Mouse (Mus musculus): Measurements from ENCODE around the gene Nck1. TPM values are rescaled to one million over a fixed set of nuclear protein-coding genes. Genes with fewer than 3 reads are reported as not detected.
A peak's percentile ranks its signal among the peaks of the same experiment; 100 is the strongest.

Nck1 gene
- total RNA-seq, 2 experiments from 2014 or later: 41.7 to 52.3 TPM

- no peak for DNase-seq
These were observed 11.2 kb downstream of the Nck1 start for GRCm38 (mm10) chr9:100534686-100535085.

GRCm38 (mm10) chr9:100532847-100533505 lies 13.0 kb downstream of the Nck1 start:
- DNase-seq: no peak

- no peak for DNase-seq
These were observed 14.6 kb downstream of the Nck1 start for GRCm38 (mm10) chr9:100531296-100531695.

GRCm38 (mm10) chr9:100525225-100525624 lies 20.7 kb downstream of the Nck1 start:
- DNase-seq: no peak

- DNase-seq: no peak
These were observed 23.9 kb downstream of the Nck1 start for GRCm38 (mm10) chr9:100522029-100522428.

GRCm38 (mm10) chr9:100520586-100520985 lies 25.3 kb downstream of the Nck1 start:
- DNase-seq: peak; percentile 69

- no peak for DNase-seq
These were observed 25.9 kb downstream of the Nck1 start for GRCm38 (mm10) chr9:100520012-100520411.

- no peak for DNase-seq
These were observed 38.4 kb downstream of the Nck1 start for GRCm38 (mm10) chr9:100507581-100507980.

- peak; percentile 58 for DNase-seq
These were observed 39.3 kb downstream of the Nck1 start for GRCm38 (mm10) chr9:100506652-100507051.

GRCm38 (mm10) chr9:100505498-100505897 lies 40.4 kb downstream of the Nck1 start:
- no peak for DNase-seq

GRCm38 (mm10) chr9:100493611-100494261 lies 52.2 kb downstream of the Nck1 start:
- DNase-seq: no peak

- no peak for DNase-seq
These were observed 54.5 kb downstream of the Nck1 start for GRCm38 (mm10) chr9:100491424-100491823.

GRCm38 (mm10) chr9:100488969-100489368 lies 57.0 kb downstream of the Nck1 start:
- no peak for DNase-seq

- no peak for DNase-seq
These were observed 57.7 kb downstream of the Nck1 start for GRCm38 (mm10) chr9:100488056-100488713.

GRCm38 (mm10) chr9:100486431-100486830 lies 59.5 kb downstream of the Nck1 start, which contains the start of gene Il20rb:
Gene Il20rb (minus strand): TSS chr9:100486788.
- no peak for DNase-seq

GRCm38 (mm10) chr9:100483318-100483717 lies 62.6 kb downstream of the Nck1 start:
- DNase-seq: no peak

GRCm38 (mm10) chr9:100481626-100482025 lies 64.3 kb downstream of the Nck1 start:
- DNase-seq: no peak

- DNase-seq: no peak
These were observed 71.9 kb downstream of the Nck1 start for GRCm38 (mm10) chr9:100474056-100474455.

GRCm38 (mm10) chr9:100473361-100473760 lies 72.6 kb downstream of the Nck1 start:
- no peak for DNase-seq

- DNase-seq: no peak
These were observed 73.0 kb downstream of the Nck1 start for GRCm38 (mm10) chr9:100472931-100473330.

- DNase-seq: no peak
These were observed 74.4 kb downstream of the Nck1 start for GRCm38 (mm10) chr9:100471605-100471953.

GRCm38 (mm10) chr9:100470936-100471604 lies 74.9 kb downstream of the Nck1 start:
- DNase-seq: peak; percentile 60

GRCm38 (mm10) chr9:100470228-100470627 lies 75.7 kb downstream of the Nck1 start:
- DNase-seq: no peak

Data from heart, postnatal 4 days (tissue).